Mouse (Mus musculus) heart, embryonic 11.5 days (tissue): ENCODE data around the gene Tbl2. TPM values are rescaled to one million over a fixed set of nuclear protein-coding genes. Genes with fewer than 3 reads are reported as not detected.
A peak's percentile ranks its signal among the peaks of the same experiment; 100 is the strongest.

Source experiments
- ATAC-seq: fragments of 200-750 bp; cut with Nextera tagmentation; replicated peaks from 2 replicates; pipeline ENCODE4 v1.8.0; 2017; ENCODE audit warnings: moderate library complexity; ENCODE audit not compliant: insufficient number of reproducible peaks, low FRiP score, low TSS enrichment
- H3K27ac ChIP-seq: fragments of 300-500 bp; sonication (generic); 2 replicates; pipeline ENCODE4 v1.5.1; 2014; ENCODE audit warnings: mild to moderate bottlenecking, low read depth, low read length
- H3K27me3 ChIP-seq: fragments of 300-500 bp; sonication (generic); 2 replicates; pipeline ENCODE4 v1.6.1; 2014; ENCODE audit warnings: mild to moderate bottlenecking, low read length, mixed read lengths; ENCODE audit not compliant: control insufficient read depth, insufficient read depth
- H3K36me3 ChIP-seq: fragments of 300-500 bp; sonication (generic); 2 replicates; pipeline ENCODE4 v1.6.1; 2014; ENCODE audit warnings: mild to moderate bottlenecking, low read length, moderate library complexity, mixed read lengths; ENCODE audit not compliant: control insufficient read depth, insufficient read depth
- H3K4me1 ChIP-seq: fragments of 300-500 bp; sonication (generic); 2 replicates; pipeline ENCODE4 v1.6.1; 2014; ENCODE audit warnings: low read length; ENCODE audit not compliant: control insufficient read depth, insufficient read depth
- H3K4me2 ChIP-seq: fragments of 300-500 bp; sonication (generic); 2 replicates; pipeline ENCODE4 v1.6.1; 2014; ENCODE audit warnings: mild to moderate bottlenecking, moderate library complexity
- H3K4me3 ChIP-seq: fragments of 300-500 bp; sonication (generic); 2 replicates; pipeline ENCODE4 v1.5.1; 2014; ENCODE audit warnings: low read depth, low read length
- H3K9ac ChIP-seq: fragments of 300-500 bp; sonication (generic); 2 replicates; pipeline ENCODE4 v1.6.1; 2014; ENCODE audit warnings: mild to moderate bottlenecking, low read depth, low read length, moderate library complexity
- H3K9me3 ChIP-seq: fragments of 300-500 bp; sonication (generic); replicated peaks from 2 replicates; pipeline ENCODE4 v1.6.1; 2016; ENCODE audit warnings: low read length; ENCODE audit not compliant: control insufficient read depth
- WGBS: fragments of 180-500 bp; shearing (Covaris S2); extraction: QIAGEN DNeasy Blood & Tissue Kit; methylation state at CpG from one replicate; pipeline ENCODE4 v1.1.7; 2014; ENCODE audit not compliant: insufficient replicate concordance; 5-methylcytosine and 5-hydroxymethylcytosine counted together
- polyA plus RNA-seq: library from polyadenylated mRNA; unstranded; fragments of >200 nt; fragmentation: Nextera tagmentation; extraction: Ambion mirVana; gene quantifications from 2 replicates; pipeline ENCODE4 v1.2.1, GENCODE M21; 2014

Gene Tbl2
- 20.0 and 21.3 TPM in 2 replicates for polyA plus RNA-seq

DNA sequence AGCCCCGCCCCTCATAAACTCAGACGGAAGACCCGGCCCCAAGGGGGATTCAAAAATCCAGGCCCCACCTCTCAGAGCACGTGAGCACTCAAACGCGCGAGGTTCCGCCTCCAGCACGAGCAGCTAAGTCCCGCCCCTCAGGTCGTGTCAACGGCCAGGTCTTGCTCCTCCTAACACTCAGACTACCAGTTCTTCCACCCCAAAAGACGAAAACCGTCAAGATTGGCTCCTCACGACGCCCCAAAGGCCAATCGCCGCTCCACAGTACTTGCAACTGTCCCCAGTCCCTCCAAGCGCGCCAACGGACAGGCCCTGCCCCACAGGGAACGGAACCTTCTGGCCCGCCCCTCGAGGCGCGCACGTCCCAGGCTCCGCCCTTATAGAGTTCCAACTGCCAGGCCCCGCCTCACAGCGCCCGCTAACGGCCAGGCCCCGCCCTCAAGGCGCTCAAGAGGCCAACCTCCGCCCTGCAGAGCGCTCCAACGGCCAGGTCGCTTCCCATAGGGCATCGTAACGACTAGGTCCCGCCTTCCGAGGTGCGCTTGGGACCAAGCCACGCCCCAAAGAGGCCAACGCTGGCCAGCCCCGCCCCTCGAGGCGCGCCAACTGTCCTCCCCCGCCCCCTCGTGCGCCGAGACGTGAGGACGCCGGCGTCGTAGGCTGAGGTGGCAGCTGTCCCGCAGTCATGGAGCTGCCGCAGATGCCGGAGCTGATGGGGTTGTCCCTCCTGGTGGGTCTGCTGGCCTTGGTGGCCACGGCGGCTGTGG lies at the start of gene Tbl2:
TSS of gene Tbl2 (plus strand) at position 605 of the 767 bp plus-strand sequence.
- peaks cover 4% of the 10 kb centered on the region; the same call in 1 of the 2 replicates for H3K4me1 ChIP-seq
- WGBS: under 1% methylated on average over 63 of the region's 63 CpGs
- peak; percentile 97 for ATAC-seq
- peak within 1 kb of the TSS; percentile 77 for H3K9ac ChIP-seq
- H3K36me3 ChIP-seq: peaks cover 5% of the 10 kb centered on the region; the same call in 1 of the 2 replicates
- H3K27me3 ChIP-seq: no peaks in the 10 kb centered on the region
- peak within 1 kb of the TSS; percentile 98 for H3K27ac ChIP-seq
- peak within 1 kb of the TSS; percentile 74 for H3K4me2 ChIP-seq
- no peaks in the 10 kb centered on the region for H3K9me3 ChIP-seq
- peak within 1 kb of the TSS; percentile 69 for H3K4me3 ChIP-seq

GRCm38 (mm10) chr5:135100981-135101380 lies 48.5 kb upstream of the Tbl2 start:
- Histone ChIP-seq H3K36me3 (no peaks in the 10 kb centered on the region), H3K27me3 (peaks cover 10% of the 10 kb centered on the region; the same call in 1 of the 2 replicates), H3K4me1 (no peaks in the 10 kb centered on the region), H3K4me3 (no peak overlapping the region), H3K9me3 (no peaks in the 10 kb centered on the region), H3K9ac (no peak overlapping the region), H3K4me2 (no peak overlapping the region), H3K27ac (no peak overlapping the region)
- no peak for ATAC-seq
- WGBS: 72% methylated on average over 1 of the region's 1 CpGs

DNA sequence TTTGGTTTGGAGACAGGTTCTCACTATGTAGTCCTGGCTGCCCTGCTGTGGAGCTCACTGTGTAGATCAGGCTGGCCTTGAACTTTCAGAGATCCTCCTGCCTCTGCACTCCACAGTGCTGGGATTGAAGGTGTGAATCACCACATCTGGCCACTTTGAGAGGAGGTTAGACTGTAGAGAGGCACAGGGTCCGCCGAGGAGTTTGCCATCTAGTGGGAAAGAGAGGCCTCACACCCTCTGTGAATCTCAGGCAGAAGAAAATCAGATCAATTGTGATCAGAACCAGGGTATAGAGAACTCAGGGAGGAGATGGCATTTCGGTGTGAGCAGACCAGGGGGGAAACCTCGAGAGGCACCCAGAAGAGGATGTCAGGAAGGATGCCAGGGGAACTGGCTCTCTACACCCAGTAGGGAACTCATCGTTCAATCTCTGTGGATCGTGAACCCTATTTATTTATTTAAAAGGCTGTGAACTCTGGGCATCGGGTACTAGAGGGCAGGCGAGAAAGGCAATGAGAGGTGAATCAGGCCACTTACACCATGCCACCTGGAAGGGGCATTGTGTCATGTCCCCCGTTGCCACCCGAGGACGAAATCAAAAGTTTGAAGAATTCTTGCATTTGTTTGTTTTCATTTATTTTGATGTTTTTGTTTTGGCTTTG lies 45.3 kb upstream of the Tbl2 start:
- ATAC-seq: no peak
- no peak overlapping the region for H3K27ac ChIP-seq
- no peaks in the 10 kb centered on the region for H3K36me3 ChIP-seq
- H3K4me3 ChIP-seq: no peak overlapping the region
- H3K9ac ChIP-seq: no peak overlapping the region
- H3K4me2 ChIP-seq: no peak overlapping the region
- peaks cover 5% of the 10 kb centered on the region; the same call in 1 of the 2 replicates for H3K4me1 ChIP-seq
- H3K27me3 ChIP-seq: peaks cover 37% of the 10 kb centered on the region
- 61% methylated on average over 11 of the region's 11 CpGs for WGBS
- no peaks in the 10 kb centered on the region for H3K9me3 ChIP-seq

- Histone ChIP-seq H3K9me3 (no peaks in the 10 kb centered on the region), H3K36me3 (no peaks in the 10 kb centered on the region), H3K27ac (no peak overlapping the region), H3K9ac (peak overlapping the region; percentile 62), H3K4me2 (peak overlapping the region; percentile 95), H3K4me3 (peak overlapping the region; percentile 59), H3K4me1 (peaks cover 5% of the 10 kb centered on the region; the same call in 1 of the 2 replicates), H3K27me3 (peaks cover 40% of the 10 kb centered on the region)
- ATAC-seq: peak; percentile 73
- WGBS: under 1% methylated on average over 48 of the region's 48 CpGs
Measured at GRCm38 (mm10) chr5:135106758-135107256, 42.6 kb upstream of the Tbl2 start.

DNA sequence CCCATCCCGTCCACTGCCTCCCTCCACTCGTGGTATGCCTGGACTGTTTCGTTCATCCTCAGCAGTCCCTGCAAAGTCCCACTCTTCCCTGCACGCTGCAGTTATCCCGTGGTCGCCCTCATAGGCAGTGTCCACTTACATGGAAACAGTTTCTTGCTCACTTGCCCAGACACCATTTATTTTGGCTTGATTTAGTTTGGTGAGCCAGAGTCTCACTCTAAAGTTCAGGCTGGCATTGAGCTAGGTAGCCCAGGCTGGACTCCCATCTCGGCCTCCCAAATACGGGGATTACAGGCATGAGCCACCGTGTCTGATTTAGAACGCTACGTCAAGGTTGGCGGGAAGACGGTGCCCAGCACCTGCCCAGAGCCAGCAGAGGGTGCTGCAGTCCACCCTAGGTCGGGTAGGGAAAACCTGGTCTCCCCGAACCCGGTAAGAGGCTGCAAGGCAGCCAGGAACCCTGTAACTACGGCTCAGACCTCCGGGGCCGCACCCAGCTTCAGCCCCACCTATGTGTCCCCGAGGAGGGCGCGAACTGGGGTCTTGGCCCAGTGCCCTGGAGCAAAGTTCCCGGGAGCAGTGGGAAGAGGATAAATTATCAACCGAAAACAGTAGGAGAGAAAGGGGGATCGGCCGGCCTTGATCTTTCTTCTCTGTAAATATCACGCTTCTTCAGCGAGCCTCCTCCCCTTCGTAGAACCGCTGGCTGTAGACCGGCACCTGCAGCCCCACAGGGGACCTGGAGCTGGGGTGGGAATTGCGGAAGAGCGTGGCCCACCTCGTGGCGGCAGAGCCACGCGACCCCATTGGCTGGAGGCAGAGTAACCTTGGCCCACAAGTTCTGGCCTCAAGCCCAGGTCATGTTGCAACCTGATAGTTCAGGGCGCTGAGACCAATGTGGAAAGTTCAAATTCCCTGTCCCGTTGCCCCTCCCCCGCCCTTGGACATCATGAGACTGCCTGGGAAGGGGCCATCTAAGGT lies 41.6 kb upstream of the Tbl2 start:
- Histone ChIP-seq H3K9me3 (no peaks in the 10 kb centered on the region), H3K9ac (no peak overlapping the region), H3K36me3 (no peaks in the 10 kb centered on the region), H3K27me3 (peaks cover 40% of the 10 kb centered on the region), H3K4me3 (peak overlapping the region; percentile 59), H3K27ac (no peak overlapping the region), H3K4me1 (peaks cover 5% of the 10 kb centered on the region; the same call in 1 of the 2 replicates), H3K4me2 (peak overlapping the region; percentile 95)
- WGBS: 10% methylated on average over 40 of the region's 40 CpGs
- peak; percentile 36; the same call in 1 of the 2 replicates for ATAC-seq

GRCm38 (mm10) chr5:135109017-135109416 lies 40.4 kb upstream of the Tbl2 start:
- Histone ChIP-seq H3K9me3 (no peaks in the 10 kb centered on the region), H3K4me1 (peaks cover 5% of the 10 kb centered on the region; the same call in 1 of the 2 replicates), H3K4me3 (no peak overlapping the region), H3K9ac (no peak overlapping the region), H3K36me3 (no peaks in the 10 kb centered on the region), H3K4me2 (no peak overlapping the region), H3K27me3 (peaks cover 37% of the 10 kb centered on the region), H3K27ac (no peak overlapping the region)
- WGBS: 62% methylated on average over 6 of the region's 6 CpGs
- ATAC-seq: no peak

DNA sequence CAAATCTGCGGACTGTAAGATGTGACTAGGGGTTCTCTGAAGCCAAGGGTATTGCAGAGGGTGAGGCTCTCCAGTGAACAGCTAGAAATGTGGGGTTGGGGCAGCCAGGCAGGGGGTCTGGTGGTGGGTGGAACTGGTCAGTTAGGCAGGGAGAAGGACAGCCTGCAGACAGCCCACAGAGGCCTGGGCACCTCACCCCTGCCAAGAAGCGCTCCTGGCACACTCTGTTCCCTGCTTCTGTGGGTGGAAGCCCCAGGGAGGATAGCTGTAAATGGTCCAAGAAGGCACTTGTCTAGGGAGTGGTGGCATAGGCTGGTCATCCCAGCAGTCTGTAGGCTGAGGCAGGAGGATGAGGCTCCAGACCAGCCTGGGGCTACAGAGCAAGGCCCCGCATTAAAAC lies 40.0 kb upstream of the Tbl2 start:
- no peak overlapping the region for H3K9ac ChIP-seq
- H3K27ac ChIP-seq: no peak overlapping the region
- H3K4me1 ChIP-seq: peaks cover 5% of the 10 kb centered on the region; the same call in 1 of the 2 replicates
- WGBS: 77% methylated on average over 3 of the region's 3 CpGs
- H3K27me3 ChIP-seq: peaks cover 37% of the 10 kb centered on the region
- ATAC-seq: no peak
- H3K4me3 ChIP-seq: no peak overlapping the region
- no peaks in the 10 kb centered on the region for H3K36me3 ChIP-seq
- no peaks in the 10 kb centered on the region for H3K9me3 ChIP-seq
- no peak overlapping the region for H3K4me2 ChIP-seq

- no peaks in the 10 kb centered on the region for H3K9me3 ChIP-seq
- ATAC-seq: no peak
- peaks cover 5% of the 10 kb centered on the region; the same call in 1 of the 2 replicates for H3K4me1 ChIP-seq
- WGBS: 64% methylated on average over 6 of the region's 6 CpGs
- no peaks in the 10 kb centered on the region for H3K36me3 ChIP-seq
- H3K27ac ChIP-seq: no peak overlapping the region
- H3K27me3 ChIP-seq: peaks cover 33% of the 10 kb centered on the region
- H3K9ac ChIP-seq: no peak overlapping the region
- no peak overlapping the region for H3K4me2 ChIP-seq
- no peak overlapping the region for H3K4me3 ChIP-seq
Measured at GRCm38 (mm10) chr5:135109976-135110375, 39.5 kb upstream of the Tbl2 start.
